Mouse (Mus musculus) liver (tissue): ENCODE data around the gene Hk1.

ENCODE experiments used
- DNase-seq: peaks from one replicate; pipeline ENCODE4 v3.0.0-alpha.2; 2020; ENCODE audit warnings: mixed read lengths

Hk1 gene

DNA sequence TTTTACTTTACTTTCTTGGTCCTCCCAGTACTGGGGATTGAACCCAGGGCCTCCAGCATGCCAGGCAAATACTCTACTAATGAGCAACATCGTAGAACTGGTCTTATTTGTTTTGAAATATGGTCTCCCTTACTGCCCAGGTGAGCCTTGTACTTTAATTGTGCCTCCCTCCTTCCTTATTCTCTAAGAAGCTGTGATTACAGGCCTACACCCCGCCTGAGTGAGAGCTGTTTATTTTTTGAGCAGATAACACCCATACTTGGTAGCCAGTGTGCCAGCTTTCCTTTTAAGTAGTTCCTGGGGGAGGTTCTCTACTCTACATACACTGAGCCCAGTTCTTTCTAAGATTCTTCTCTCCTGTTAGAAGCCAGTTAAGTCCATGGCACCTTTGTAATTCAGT lies 115.4 kb downstream of the Hk1 start:
- DNase-seq = no peak

DNA sequence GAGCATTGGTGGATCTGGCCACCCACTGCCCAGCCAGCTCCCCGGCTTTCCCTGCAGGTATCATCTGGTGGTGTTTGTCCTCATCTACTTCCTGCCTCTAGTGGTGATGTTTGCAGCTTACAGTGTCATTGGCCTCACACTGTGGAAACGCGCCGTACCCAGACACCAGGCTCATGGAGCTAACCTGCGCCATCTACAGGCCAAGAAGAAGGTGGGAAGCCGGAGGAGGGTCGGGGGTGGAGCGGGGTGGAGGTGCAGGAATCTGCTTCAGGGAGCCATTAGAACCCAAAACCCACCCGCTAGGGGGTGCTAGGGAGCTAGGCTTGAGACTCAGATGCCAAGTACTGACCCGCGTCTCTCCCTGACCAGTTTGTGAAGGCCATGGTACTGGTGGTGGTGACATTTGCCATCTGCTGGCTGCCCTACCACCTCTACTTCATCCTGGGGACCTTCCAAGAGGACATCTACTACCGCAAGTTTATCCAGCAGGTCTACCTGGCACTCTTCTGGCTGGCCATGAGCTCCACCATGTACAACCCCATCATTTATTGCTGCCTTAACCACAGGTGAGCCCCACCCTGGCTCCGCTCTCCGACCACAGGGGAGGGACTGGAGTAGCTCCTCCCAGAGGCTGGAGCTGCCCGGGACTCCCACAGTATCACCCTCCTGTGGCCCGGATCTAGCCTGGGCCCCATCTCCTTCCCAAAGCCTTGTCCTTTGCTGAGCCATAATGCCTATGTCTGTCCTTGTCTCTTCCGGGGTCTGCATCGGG lies 118.4 kb downstream of the Hk1 start:
- peak; percentile 87 for DNase-seq

DNA sequence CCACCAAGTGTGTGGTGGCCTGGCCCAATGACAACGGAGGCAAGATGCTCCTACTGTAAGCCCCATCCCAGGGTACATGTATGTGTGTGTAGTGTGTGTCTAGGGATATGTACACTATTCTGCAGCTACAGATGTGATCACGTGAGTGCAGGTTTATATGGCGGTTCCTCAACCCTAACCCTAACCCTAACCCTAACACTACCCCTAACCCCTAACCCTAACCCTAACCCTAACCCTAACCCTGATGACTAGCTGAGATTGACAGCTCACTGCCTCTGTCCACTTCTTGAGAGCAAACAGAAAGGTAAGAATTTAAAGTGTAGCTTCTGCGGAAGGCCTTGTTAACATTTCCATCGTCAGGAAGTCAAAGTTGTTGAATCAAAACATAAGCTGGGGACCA lies 121.4 kb downstream of the Hk1 start:
- DNase-seq = no peak

DNA sequence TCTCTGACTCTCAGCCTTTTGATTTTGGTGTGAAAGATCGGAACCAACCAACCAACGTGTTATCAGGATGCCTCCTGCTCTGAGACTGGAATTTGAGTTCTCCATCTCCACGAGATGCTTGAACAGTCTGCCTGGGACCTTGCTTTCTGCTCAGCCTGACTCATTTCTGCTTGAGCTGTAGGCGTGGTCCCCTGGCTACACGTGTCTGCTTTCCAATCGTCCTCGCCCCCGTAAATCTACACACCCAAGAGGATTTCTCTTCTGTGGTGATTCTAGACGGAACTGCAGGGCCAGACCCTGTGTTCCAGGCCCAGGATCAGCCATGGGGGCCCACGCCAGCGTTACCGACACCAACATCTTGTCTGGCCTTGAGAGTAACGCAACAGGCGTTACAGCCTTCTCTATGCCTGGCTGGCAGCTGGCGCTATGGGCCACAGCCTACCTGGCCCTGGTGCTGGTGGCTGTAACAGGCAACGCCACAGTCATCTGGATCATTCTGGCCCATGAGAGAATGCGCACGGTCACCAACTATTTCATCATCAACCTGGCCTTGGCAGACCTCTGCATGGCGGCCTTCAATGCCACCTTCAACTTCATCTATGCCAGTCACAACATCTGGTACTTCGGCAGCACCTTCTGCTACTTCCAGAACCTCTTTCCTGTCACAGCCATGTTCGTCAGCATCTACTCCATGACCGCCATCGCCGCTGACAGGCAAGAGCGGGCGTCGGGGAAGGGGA lies 127.0 kb downstream of the Hk1 start:
- no peak for DNase-seq

DNA sequence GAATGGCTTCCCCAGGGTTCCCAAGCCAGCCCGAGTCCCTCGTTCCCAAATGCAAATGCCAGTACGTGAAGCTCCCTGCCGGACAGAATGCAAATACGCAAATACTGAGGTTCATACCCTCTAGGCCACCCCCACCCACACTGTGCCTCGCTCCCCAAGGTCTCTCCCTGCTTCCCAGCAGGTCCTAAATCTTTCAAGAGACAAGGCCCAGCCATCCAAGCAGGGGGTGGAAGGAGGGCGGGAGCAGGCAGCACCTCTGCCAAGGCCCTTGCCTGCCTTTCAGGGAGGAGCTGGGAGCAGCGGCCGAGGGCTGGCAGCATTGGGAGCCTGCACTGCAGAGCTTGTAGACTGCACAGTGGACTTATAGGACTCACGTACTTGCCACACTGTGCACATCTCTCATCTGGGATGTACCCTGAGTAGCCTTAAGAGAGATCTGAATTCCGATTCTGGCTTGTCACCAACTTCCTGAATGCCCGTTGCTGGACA lies 127.7 kb downstream of the Hk1 start, which contains the start of gene Tacr2:
Gene Tacr2, plus strand, starts transcription at position 439 of the 489 bp plus-strand sequence.
- DNase-seq = no peak

DNA sequence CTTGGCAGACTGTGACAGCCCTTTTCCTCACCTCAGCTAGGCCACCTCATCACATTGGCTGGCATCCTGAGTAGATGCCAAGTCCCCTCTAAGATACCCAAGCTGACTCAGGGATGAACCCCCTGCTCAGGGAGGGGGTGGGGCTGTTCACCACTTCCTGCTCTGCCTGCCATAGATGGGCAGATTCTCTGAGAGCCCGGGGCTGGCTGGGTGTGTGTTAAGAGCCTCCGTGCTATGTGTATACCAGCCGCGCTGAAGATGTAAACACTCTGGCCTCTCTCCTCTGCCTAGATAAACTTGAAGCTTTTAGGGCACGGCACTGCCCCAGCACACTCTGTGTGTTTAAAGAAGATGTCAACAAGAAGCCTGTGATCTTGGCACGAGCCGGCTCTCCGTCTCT lies 131.9 kb downstream of the Hk1 start:
- peak; percentile 27 for DNase-seq

- no peak for DNase-seq
These were observed 132.6 kb downstream of the Hk1 start for GRCm38 (mm10) chr10:62247156-62247555.

DNA sequence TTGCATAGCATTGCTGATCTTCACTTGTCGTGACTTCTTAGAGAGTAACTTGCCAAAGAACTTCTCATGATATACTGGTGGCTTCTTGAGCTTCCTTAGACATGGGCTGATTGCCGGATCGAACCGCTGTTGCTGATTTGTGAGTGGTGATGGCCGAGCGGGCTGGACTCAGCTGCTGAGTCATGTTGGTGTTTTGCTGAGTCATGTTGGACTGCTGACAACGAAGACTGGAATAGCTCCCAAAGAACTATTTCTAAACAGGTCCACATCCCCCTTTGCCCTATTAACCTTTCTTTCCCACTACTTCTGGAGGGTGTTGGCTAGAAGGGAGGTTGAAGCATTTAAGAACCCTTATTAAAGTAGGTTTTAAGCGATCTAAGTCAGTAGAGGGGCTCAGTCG lies 135.6 kb downstream of the Hk1 start:
- DNase-seq = peak; percentile 33

DNA sequence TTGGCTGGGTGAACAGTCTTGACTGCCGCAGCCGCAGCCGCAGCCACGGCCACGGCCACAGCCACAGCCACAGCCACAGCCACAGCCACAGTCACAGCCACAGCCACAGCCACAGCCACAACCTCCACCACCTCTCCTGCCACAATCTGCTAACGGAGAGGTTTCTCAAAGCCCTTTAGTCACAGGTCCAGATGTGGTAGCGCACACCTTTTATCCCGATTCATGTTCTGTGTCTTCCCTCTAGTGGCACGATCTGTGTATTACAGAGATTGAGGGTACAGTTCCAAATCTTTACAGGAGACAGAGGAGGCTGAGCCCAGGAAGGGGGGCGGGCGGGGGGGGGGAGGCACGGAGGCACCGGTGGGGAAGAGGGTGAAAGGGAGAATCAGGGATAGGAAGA lies 136.8 kb downstream of the Hk1 start:
- DNase-seq = no peak

GRCm38 (mm10) chr10:62242358-62242757 lies 137.3 kb downstream of the Hk1 start:
- no peak for DNase-seq

GRCm38 (mm10) chr10:62239270-62239669 lies 140.4 kb downstream of the Hk1 start:
- DNase-seq = no peak

GRCm38 (mm10) chr10:62238688-62239087 lies 141.0 kb downstream of the Hk1 start:
- no peak for DNase-seq

DNA sequence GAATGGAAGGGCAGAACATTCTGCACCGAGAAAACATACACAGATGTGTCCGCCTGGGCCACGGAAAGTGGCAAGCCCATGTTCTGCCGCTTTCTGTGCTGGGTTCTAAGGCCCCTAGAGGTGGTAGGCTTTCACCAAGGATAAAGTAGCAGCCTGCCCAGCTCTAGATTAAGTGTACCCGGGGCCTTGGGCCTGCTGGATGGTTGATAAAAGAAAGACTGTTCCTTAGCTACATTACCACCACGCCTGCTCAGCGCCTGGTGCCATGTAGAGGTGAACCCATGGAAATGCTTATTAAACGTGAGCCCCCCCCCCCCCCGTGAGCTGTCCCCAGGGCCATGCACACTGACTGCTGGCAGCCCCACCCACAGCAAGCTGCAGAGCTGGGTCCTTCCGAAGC lies 142.5 kb downstream of the Hk1 start:
- peak; percentile 73 for DNase-seq

DNA sequence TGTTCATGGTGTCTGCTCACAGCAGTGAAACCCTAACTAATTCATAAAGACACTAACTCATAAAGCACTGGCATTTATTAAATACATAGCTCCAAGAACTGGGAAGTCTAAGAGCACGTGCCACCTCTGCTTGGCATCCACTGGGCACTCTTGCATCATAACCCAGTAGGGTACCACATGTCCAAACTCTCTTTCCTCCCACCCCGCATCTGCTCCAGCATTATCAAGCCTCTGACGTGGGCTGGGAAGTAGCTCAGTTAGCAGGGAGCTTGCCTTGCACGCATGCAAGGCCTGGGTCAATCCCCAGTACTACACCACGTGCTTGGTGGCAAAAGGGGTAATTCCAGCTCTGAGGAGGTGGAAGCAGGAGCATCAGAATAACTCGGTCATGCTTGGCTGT lies 143.5 kb downstream of the Hk1 start:
- DNase-seq = no peak

DNA sequence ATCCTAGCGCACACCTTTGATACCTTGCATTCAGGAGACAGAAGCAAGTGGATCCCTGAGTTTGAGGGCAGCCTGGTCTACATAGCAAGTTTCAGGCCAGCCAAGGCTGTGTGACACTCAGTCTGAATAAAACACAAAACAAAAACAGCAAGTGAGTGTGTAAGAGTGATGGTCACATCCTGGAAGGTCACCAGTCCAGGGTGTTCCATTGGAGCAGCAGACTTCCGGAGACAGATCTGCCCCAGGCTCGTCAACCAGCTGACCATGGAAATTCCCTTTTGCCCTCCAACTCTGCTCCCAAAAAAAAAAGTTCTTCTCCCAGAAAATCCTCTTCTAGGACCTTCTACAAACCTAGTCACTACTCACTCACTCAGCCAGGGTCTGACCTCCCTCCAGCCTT lies 147.9 kb downstream of the Hk1 start:
- DNase-seq = no peak

DNA sequence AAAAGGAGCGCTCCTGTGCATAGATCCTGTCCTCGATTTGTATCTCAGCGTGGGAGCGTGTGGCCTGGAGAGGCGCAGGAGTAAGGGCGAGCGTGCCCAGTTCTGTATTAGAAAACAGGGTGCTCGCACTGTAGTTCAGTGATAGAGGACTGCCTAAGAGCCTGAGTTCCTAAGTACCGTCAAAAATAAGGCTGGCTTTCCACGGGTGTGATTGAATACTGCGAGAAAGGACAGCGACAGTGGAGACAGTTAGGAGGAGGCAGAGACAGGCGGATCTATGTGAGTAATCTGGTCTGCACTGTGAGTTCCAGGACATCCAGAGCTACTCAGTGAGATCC lies 148.3 kb downstream of the Hk1 start:
- no peak for DNase-seq

DNA sequence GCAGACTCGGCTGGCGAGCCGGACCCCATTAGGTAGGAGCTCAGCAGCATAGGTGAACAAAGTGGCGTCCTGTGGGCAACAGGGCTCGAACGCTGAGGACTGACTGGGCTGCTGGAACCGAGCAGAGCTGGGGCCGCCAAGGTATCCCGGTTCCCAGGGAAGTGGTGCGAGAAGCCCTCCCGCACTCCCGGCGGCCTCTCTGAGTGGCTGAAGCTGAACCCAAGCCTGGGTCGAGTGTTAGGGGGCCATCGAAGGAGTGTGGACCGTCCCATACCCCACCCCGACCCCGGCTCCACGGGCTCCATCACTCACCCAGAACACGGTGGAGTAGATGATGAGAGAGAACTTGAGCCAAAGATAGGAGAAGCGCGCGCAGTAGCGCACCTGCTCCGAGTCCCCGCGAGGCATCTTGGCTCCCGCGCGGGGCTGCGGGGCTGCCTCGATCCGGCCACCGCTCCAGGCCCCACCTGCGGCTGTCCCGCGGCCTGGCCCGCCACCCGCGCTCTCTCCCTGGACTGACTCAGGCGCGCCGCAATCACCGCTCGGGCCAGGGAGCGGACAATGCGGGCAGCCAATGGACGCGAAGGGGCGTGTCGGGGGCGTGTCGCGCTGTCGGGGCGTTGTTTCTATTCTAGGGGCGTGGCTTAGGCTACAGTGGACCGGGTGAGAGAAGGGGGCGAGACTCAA lies 148.9 kb downstream of the Hk1 start, which contains the start of gene Tspan15:
Gene Tspan15, minus strand, starts transcription at position 544 of the 687 bp plus-strand sequence.
- DNase-seq = peak; percentile 95

DNA sequence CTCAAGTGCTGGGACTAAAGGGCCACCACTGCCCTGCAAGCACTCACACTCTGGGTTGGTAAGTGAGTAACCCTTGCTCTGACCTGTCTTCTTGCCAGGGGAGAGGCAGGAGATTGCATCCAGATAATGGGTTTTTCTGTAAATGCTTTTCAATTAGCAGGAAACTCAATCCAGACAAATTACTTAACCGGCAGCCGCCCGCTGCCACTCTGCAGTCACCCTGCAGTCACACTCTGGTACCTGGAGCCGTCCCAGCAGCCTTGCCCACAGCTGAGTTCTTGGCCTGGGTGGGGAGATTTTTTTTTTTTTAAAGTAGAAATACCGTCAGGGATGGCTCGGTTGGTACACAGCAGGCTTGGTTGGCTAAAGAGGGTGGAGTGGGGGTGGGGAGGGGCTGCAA lies 151.6 kb downstream of the Hk1 start:
- no peak for DNase-seq

DNA sequence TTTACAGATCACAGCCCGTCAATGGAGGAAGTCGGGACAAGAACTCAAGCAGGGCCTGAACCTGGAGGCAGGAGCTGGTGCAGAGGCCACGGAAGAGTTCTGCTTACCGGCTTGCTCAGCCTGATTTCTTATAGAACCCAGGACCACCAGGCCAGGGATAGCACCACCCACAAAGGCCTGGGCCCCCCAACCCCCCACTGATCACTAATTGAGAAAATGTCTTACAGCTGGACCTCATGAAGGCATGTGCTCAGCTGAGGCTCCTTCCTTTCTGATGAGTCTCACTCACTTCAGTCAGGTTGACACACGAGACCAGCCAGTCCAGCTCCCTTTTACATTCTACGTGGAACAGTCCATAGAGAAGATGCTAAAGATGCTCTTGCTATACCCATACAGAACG lies 153.9 kb downstream of the Hk1 start:
- no peak for DNase-seq

GRCm38 (mm10) chr10:62224231-62224630 lies 155.5 kb downstream of the Hk1 start:
- DNase-seq = no peak

GRCm38 (mm10) chr10:62222777-62223176 lies 156.9 kb downstream of the Hk1 start:
- DNase-seq = no peak

- peak; percentile 53 for DNase-seq
These were observed 158.1 kb downstream of the Hk1 start for GRCm38 (mm10) chr10:62221647-62222046.

GRCm38 (mm10) chr10:62220732-62221514 lies 158.8 kb downstream of the Hk1 start:
- DNase-seq = no peak
